27 mouse cellular contexts compared by ENCODE assay signal in the genomic region with DNA sequence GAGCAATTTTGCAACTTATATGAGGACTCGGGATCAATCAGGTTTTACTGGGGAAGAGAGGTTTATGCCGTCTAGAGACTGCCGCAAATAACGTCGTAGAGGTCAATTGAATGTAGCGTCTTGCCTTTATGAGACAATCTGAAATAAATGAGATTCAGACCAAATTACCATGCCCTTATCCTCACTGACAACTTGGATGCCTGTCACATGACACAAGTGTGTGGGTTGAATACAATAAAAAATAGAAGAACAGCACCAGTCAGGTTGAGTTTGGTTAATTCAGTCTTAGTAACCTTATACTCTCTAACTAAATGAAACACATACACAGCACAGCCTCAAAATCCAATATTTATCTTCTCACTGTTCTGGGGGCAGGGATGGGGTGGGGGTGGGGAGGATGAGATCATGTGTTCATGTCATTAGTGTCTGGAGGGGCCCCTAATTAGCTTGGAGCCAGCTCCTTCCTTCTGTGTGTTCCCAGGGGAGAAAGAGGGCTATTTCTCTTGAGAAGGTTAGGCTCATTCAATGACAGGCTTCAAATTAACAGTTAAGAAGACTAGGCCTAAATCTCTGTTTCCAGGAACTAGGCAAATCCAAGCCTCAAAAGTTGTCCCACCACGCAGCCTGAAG.
A peak's percentile ranks its signal among the peaks of the same experiment; 100 is the strongest.
DNase-seq lines count a peak whose midpoint lies in the region; ATAC-seq and TF ChIP-seq lines count a peak whose summit lies in the region.
"Had no signal": no experiment of that assay in that cellular context is flagged by ENCODE, and none has a peak within 500 bp of the region (broad histone marks: within the 10 kb centered on the region; RNA-seq: fewer than 3 reads in every experiment).

No protein-coding gene starts in this region.

- H3K9ac ChIP-seq in forebrain, embryonic 12.5 days, result no peak overlapping the region
- H3K9ac ChIP-seq in forebrain, embryonic 15.5 days (replicated peaks), result no peak overlapping the region
- no peak overlapping the region for H3K9ac ChIP-seq in neural tube, embryonic 11.5 days (ENCODE audit: low read length)
- H3K9ac ChIP-seq in hindbrain, embryonic 16.5 days (ENCODE audit: low read depth, low read length), result no peak overlapping the region
- no peak overlapping the region for H3K9ac ChIP-seq in midbrain, postnatal 0 days (replicated peaks; ENCODE audit: low read length, poor library complexity, severe bottlenecking)
- H3K9ac ChIP-seq in kidney, embryonic 16.5 days (replicated peaks; ENCODE audit: low read length), result no peak overlapping the region
- H3K9ac ChIP-seq: embryonic facial prominence, embryonic 15.5 days; heart, embryonic 12.5 days; hindbrain, embryonic 15.5 days; liver, embryonic 13.5 days; neural tube, embryonic 13.5 days had no signal

- no peak for DNase-seq in neural tube, embryonic 11.5 days (ENCODE audit: low spot score)
- DNase-seq in neural tube, embryonic 10.5 days (ENCODE audit: extremely low spot score, low spot score), result no peak
- no peak for DNase-seq in midbrain, postnatal 0 days (ENCODE audit: low spot score)
- DNase-seq in cerebellum, postnatal 25 days, result no peak
- DNase-seq: adrenal gland, postnatal 36 days; cerebellum, adult 11 months; cerebellum, adult 9-11 months; gastrocnemius, postnatal 14 days; heart, adult 11 months; heart, postnatal 10 days; kidney, postnatal 36 days; liver, embryonic 13.5 days; lung, adult 2 months; lung, postnatal 14 days; right cerebral cortex, adult 18-20 months; right cerebral cortex, postnatal 4 days; thymus, postnatal 14 days had no signal

- no peak overlapping the region for H3K4me3 ChIP-seq in forebrain, embryonic 12.5 days (replicated peaks)
- no peak overlapping the region for H3K4me3 ChIP-seq in forebrain, embryonic 15.5 days
- H3K4me3 ChIP-seq in neural tube, embryonic 11.5 days (ENCODE audit: low read depth, low read length), result no peak overlapping the region
- H3K4me3 ChIP-seq in hindbrain, embryonic 16.5 days (ENCODE audit: low read length), result no peak overlapping the region
- no peak overlapping the region for H3K4me3 ChIP-seq in midbrain, postnatal 0 days (ENCODE audit: low read depth, low read length)
- H3K4me3 ChIP-seq in kidney, embryonic 16.5 days (ENCODE audit: low read length), result no peak overlapping the region
- H3K4me3 ChIP-seq: embryonic facial prominence, embryonic 15.5 days; heart, embryonic 12.5 days; hindbrain, embryonic 15.5 days; liver, embryonic 13.5 days; neural tube, embryonic 13.5 days had no signal

- H3K36me3 ChIP-seq in forebrain, embryonic 12.5 days (replicated peaks), result no peaks in the 10 kb centered on the region
- no peaks in the 10 kb centered on the region for H3K36me3 ChIP-seq in forebrain, embryonic 15.5 days
- H3K36me3 ChIP-seq in neural tube, embryonic 11.5 days (ENCODE audit: control insufficient read depth, insufficient read depth, low read length), result no peaks in the 10 kb centered on the region
- H3K36me3 ChIP-seq in hindbrain, embryonic 16.5 days (ENCODE audit: control insufficient read depth, insufficient read depth, low read length), result no peaks in the 10 kb centered on the region
- H3K36me3 ChIP-seq in midbrain, postnatal 0 days (ENCODE audit: insufficient read depth, low read length), result no peaks in the 10 kb centered on the region
- no peaks in the 10 kb centered on the region for H3K36me3 ChIP-seq in kidney, embryonic 16.5 days (ENCODE audit: insufficient read depth, low read length)
- H3K36me3 ChIP-seq: embryonic facial prominence, embryonic 15.5 days; heart, embryonic 12.5 days; hindbrain, embryonic 15.5 days; liver, embryonic 13.5 days; neural tube, embryonic 13.5 days had no signal

- ATAC-seq in forebrain, embryonic 12.5 days (ENCODE audit: low FRiP score), result peak; percentile 40; the same call in 1 of the 2 replicates
- ATAC-seq in forebrain, embryonic 15.5 days (replicated peaks), result no peak
- ATAC-seq in neural tube, embryonic 11.5 days (ENCODE audit: insufficient read depth, low FRiP score, low TSS enrichment), result peak; percentile 58; the same call in 1 of the 2 replicates
- ATAC-seq in hindbrain, embryonic 16.5 days, result 0 out of 2 replicates have a peak, but pooled peaks have one; percentile 24
- ATAC-seq in midbrain, postnatal 0 days (ENCODE audit: low FRiP score), result peak; percentile 45; the same call in 1 of the 2 replicates
- no peak for ATAC-seq in kidney, embryonic 16.5 days (ENCODE audit: low FRiP score, low TSS enrichment)
- ATAC-seq: CD4-positive, CD25-positive, alpha-beta regulatory T cell, adult 4 months; intestine, embryonic 16.5 days had no signal

- no peak overlapping the region for H3K27ac ChIP-seq in forebrain, embryonic 12.5 days
- no peak overlapping the region for H3K27ac ChIP-seq in forebrain, embryonic 15.5 days (replicated peaks)
- no peak overlapping the region for H3K27ac ChIP-seq in neural tube, embryonic 11.5 days (ENCODE audit: low read depth, low read length)
- H3K27ac ChIP-seq in hindbrain, embryonic 16.5 days (ENCODE audit: low read depth, low read length), result no peak overlapping the region
- no peak overlapping the region for H3K27ac ChIP-seq in midbrain, postnatal 0 days (ENCODE audit: low read depth, low read length)
- no peak overlapping the region for H3K27ac ChIP-seq in kidney, embryonic 16.5 days (ENCODE audit: low read length)
- H3K27ac ChIP-seq: embryonic facial prominence, embryonic 15.5 days; hindbrain, embryonic 15.5 days; liver, embryonic 13.5 days; neural tube, embryonic 13.5 days had no signal

- H3K9me3 ChIP-seq in forebrain, embryonic 12.5 days, result no peaks in the 10 kb centered on the region
- H3K9me3 ChIP-seq in forebrain, embryonic 15.5 days, result no peaks in the 10 kb centered on the region
- no peaks in the 10 kb centered on the region for H3K9me3 ChIP-seq in neural tube, embryonic 11.5 days (ENCODE audit: control insufficient read depth, low read length)
- H3K9me3 ChIP-seq in hindbrain, embryonic 16.5 days (ENCODE audit: control insufficient read depth, low read length), result no peaks in the 10 kb centered on the region
- no peaks in the 10 kb centered on the region for H3K9me3 ChIP-seq in midbrain, postnatal 0 days (ENCODE audit: low read length)
- H3K9me3 ChIP-seq in kidney, embryonic 16.5 days (ENCODE audit: low read length), result no peaks in the 10 kb centered on the region
- H3K9me3 ChIP-seq: embryonic facial prominence, embryonic 15.5 days; heart, embryonic 12.5 days; hindbrain, embryonic 15.5 days; liver, embryonic 13.5 days; neural tube, embryonic 13.5 days had no signal

- TF ChIP-seq CTCF in midbrain, postnatal 0 days (IDR thresholded peaks at IDR 0.05), result no peak

- 62% methylated on average over 7 of the region's 7 CpGs for WGBS in forebrain, embryonic 12.5 days
- WGBS in forebrain, embryonic 15.5 days, result 59% methylated on average over 7 of the region's 7 CpGs
- 73% methylated on average over 7 of the region's 7 CpGs for WGBS in neural tube, embryonic 11.5 days
- WGBS in hindbrain, embryonic 16.5 days, result 60% methylated on average over 7 of the region's 7 CpGs
- WGBS in midbrain, postnatal 0 days, result 59% methylated on average over 7 of the region's 7 CpGs
- WGBS in kidney, embryonic 16.5 days, result 70% methylated on average over 7 of the region's 7 CpGs

- H3K4me1 ChIP-seq in forebrain, embryonic 12.5 days, result peaks cover 4% of the 10 kb centered on the region; the same call in 1 of the 2 replicates
- peaks cover 4% of the 10 kb centered on the region; the same call in 1 of the 2 replicates for H3K4me1 ChIP-seq in forebrain, embryonic 15.5 days
- H3K4me1 ChIP-seq in neural tube, embryonic 11.5 days (ENCODE audit: control insufficient read depth, insufficient read depth, low read length), result no peaks in the 10 kb centered on the region
- H3K4me1 ChIP-seq in hindbrain, embryonic 16.5 days (ENCODE audit: control insufficient read depth, insufficient read depth, low read depth, low read length), result no peaks in the 10 kb centered on the region
- no peaks in the 10 kb centered on the region for H3K4me1 ChIP-seq in midbrain, postnatal 0 days (ENCODE audit: insufficient read depth, low read length)
- H3K4me1 ChIP-seq in kidney, embryonic 16.5 days (ENCODE audit: insufficient read depth, low read length), result no peaks in the 10 kb centered on the region
- H3K4me1 ChIP-seq: embryonic facial prominence, embryonic 15.5 days; hindbrain, embryonic 15.5 days; liver, embryonic 13.5 days had no signal

- no peak overlapping the region for H3K4me2 ChIP-seq in forebrain, embryonic 12.5 days
- no peak overlapping the region for H3K4me2 ChIP-seq in forebrain, embryonic 15.5 days (replicated peaks)
- H3K4me2 ChIP-seq in neural tube, embryonic 11.5 days (ENCODE audit: low read depth), result no peak overlapping the region
- no peak overlapping the region for H3K4me2 ChIP-seq in hindbrain, embryonic 16.5 days (ENCODE audit: low read length)
- no peak overlapping the region for H3K4me2 ChIP-seq in midbrain, postnatal 0 days (ENCODE audit: low read depth, low read length, poor library complexity, severe bottlenecking)
- no peak overlapping the region for H3K4me2 ChIP-seq in kidney, embryonic 16.5 days (replicated peaks; ENCODE audit: low read depth, low read length)
- H3K4me2 ChIP-seq: embryonic facial prominence, embryonic 15.5 days; heart, embryonic 12.5 days; hindbrain, embryonic 15.5 days; liver, embryonic 13.5 days; neural tube, embryonic 13.5 days had no signal

- H3K27me3 ChIP-seq in forebrain, embryonic 12.5 days, result no peaks in the 10 kb centered on the region
- no peaks in the 10 kb centered on the region for H3K27me3 ChIP-seq in forebrain, embryonic 15.5 days
- no peaks in the 10 kb centered on the region for H3K27me3 ChIP-seq in neural tube, embryonic 11.5 days (ENCODE audit: control insufficient read depth, insufficient read depth, low read length)
- no peaks in the 10 kb centered on the region for H3K27me3 ChIP-seq in hindbrain, embryonic 16.5 days (replicated peaks; ENCODE audit: control insufficient read depth, insufficient read depth, low read length)
- no peaks in the 10 kb centered on the region for H3K27me3 ChIP-seq in midbrain, postnatal 0 days (ENCODE audit: insufficient read depth, low read length)
- H3K27me3 ChIP-seq in kidney, embryonic 16.5 days (ENCODE audit: insufficient read depth, low read length), result no peaks in the 10 kb centered on the region
- H3K27me3 ChIP-seq: embryonic facial prominence, embryonic 15.5 days; heart, embryonic 12.5 days; hindbrain, embryonic 15.5 days; liver, embryonic 13.5 days; neural tube, embryonic 13.5 days had no signal

Comparison
In these comparisons a context has a peak if more than half of its experiments do, and no peak if none do; other contexts are left out.
1. ATAC-seq: peak in forebrain, embryonic 12.5 days (single experiment), neural tube, embryonic 11.5 days (single experiment), hindbrain, embryonic 16.5 days (single experiment) and midbrain, postnatal 0 days (single experiment); none in forebrain, embryonic 15.5 days (single experiment) and kidney, embryonic 16.5 days (single experiment).